Mouse (Mus musculus): Measurements from ENCODE around the gene Gsg1.

GRCm38 (mm10) chr6:135193733-135194132 lies 60.4 kb downstream of the Gsg1 start:
- no peak for TF ChIP-seq CTCF (IDR thresholded peaks at IDR 0.05; ENCODE audit: low read depth)
- no peak for TF ChIP-seq EP300 (IDR thresholded peaks at IDR 0.05; ENCODE audit: low read depth)
